Mouse (Mus musculus) midbrain, embryonic 14.5 days (tissue): ENCODE results near the gene Gyg. TPM values are rescaled to one million over a fixed set of nuclear protein-coding genes. Genes with fewer than 3 reads are reported as not detected.

Experiments used
- ATAC-seq: fragments of 200-750 bp; cut with Nextera tagmentation; 2 replicates; pipeline ENCODE4 v1.8.0; 2017; ENCODE audit warnings: moderate number of reproducible peaks, moderate library complexity; ENCODE audit not compliant: low FRiP score, low TSS enrichment
- DNase-seq: peaks from one replicate; pipeline ENCODE4 v3.0.0-alpha.2; 2015
- H3K27ac ChIP-seq: fragments of 300-500 bp; sonication (generic); replicated peaks from 2 replicates; pipeline ENCODE4 v1.5.1; 2014; ENCODE audit warnings: mild to moderate bottlenecking, low read depth, low read length, moderate library complexity
- H3K27me3 ChIP-seq: fragments of 300-500 bp; sonication (generic); 2 replicates; pipeline ENCODE4 v1.6.1; 2014; ENCODE audit warnings: low read length, control low read depth, mixed read lengths; ENCODE audit not compliant: control insufficient read depth, insufficient read depth
- H3K36me3 ChIP-seq: fragments of 300-500 bp; sonication (generic); 2 replicates; pipeline ENCODE4 v1.6.1; 2014; ENCODE audit warnings: low read length, control low read depth; ENCODE audit not compliant: control insufficient read depth, insufficient read depth
- H3K4me1 ChIP-seq: fragments of 300-500 bp; sonication (generic); 2 replicates; pipeline ENCODE4 v1.6.1; 2014; ENCODE audit warnings: mild to moderate bottlenecking, antibody characterized with exemption, low read length, control low read depth; ENCODE audit not compliant: control insufficient read depth, insufficient read depth
- H3K4me2 ChIP-seq: fragments of 300-500 bp; sonication (generic); 2 replicates; pipeline ENCODE4 v1.6.1; 2014; ENCODE audit warnings: mild to moderate bottlenecking, low read length, moderate library complexity
- H3K4me3 ChIP-seq: fragments of 300-500 bp; sonication (generic); replicated peaks from 2 replicates; pipeline ENCODE4 v1.5.1; 2014; ENCODE audit warnings: low read depth, low read length
- H3K9ac ChIP-seq: fragments of 300-500 bp; sonication (generic); replicated peaks from 2 replicates; pipeline ENCODE4 v1.6.1; 2014; ENCODE audit warnings: mild to moderate bottlenecking, low read length, moderate library complexity
- H3K9me3 ChIP-seq: fragments of 300-500 bp; sonication (generic); 2 replicates; pipeline ENCODE4 v1.6.1; 2016; ENCODE audit warnings: low read length, control low read depth, mixed read lengths; ENCODE audit not compliant: control insufficient read depth
- WGBS: fragments of 180-500 bp; shearing (Covaris S2); extraction: QIAGEN DNeasy Blood & Tissue Kit; methylation state at CpG from one replicate; pipeline ENCODE4 v1.1.7; 2014; 5-methylcytosine and 5-hydroxymethylcytosine counted together
- polyA plus RNA-seq: library from polyadenylated mRNA; unstranded; fragments of >200 nt; fragmentation: Nextera tagmentation; extraction: Ambion mirVana; gene quantifications from 2 replicates; pipeline ENCODE4 v1.2.1, GENCODE M21; 2014

The Gyg gene
- polyA plus RNA-seq, 1 experiment from 2014 or later: 46.0 TPM

DNA sequence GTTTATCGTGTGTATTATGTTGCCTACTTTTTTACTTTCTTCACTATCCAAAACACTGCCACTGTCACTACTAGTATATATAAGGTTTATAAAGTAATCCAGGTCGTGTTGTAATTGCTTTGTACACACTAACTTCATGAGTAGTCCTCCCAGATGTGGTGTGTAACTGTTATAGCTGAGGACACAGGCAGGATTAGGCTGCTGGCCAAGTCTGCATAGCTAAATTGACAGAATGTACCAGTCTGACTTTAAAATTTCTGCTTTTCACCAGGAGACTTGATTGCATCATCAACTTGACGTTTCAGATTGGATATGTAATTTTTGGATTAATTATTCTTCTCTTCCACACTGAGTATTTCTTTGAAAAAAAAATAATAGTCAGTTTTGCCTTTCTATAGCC, 51.3 kb downstream of the Gyg start:
- Histone ChIP-seq H3K36me3 (peaks cover 14% of the 10 kb centered on the region), H3K27me3 (no peaks in the 10 kb centered on the region), H3K4me2 (no peak overlapping the region), H3K9ac (no peak overlapping the region), H3K9me3 (no peaks in the 10 kb centered on the region), H3K27ac (no peak overlapping the region), H3K4me3 (no peak overlapping the region), H3K4me1 (no peaks in the 10 kb centered on the region)
- WGBS: 84% methylated on average over 3 of the region's 3 CpGs
- no peak for DNase-seq
- no peak for ATAC-seq

GRCm38 (mm10) chr3:20082161-20082560, 73.0 kb downstream of the Gyg start:
- no peak for ATAC-seq
- Histone ChIP-seq H3K27ac (no peak overlapping the region), H3K27me3 (no peaks in the 10 kb centered on the region), H3K4me1 (no peaks in the 10 kb centered on the region), H3K9ac (no peak overlapping the region), H3K4me2 (no peak overlapping the region), H3K36me3 (peaks cover 36% of the 10 kb centered on the region), H3K9me3 (no peaks in the 10 kb centered on the region), H3K4me3 (no peak overlapping the region)
- DNase-seq: no peak
- WGBS: 90% methylated on average over 3 of the region's 3 CpGs

- H3K4me2 ChIP-seq: no peak overlapping the region
- no peak for ATAC-seq
- no peaks in the 10 kb centered on the region for H3K9me3 ChIP-seq
- no peak overlapping the region for H3K27ac ChIP-seq
- H3K4me3 ChIP-seq: no peak overlapping the region
- H3K4me1 ChIP-seq: no peaks in the 10 kb centered on the region
- H3K9ac ChIP-seq: no peak overlapping the region
- 88% methylated on average over 11 of the region's 11 CpGs for WGBS
- H3K27me3 ChIP-seq: no peaks in the 10 kb centered on the region
- peak; percentile 2 for DNase-seq
- peaks cover 33% of the 10 kb centered on the region for H3K36me3 ChIP-seq
These were observed 78.7 kb downstream of the Gyg start for GRCm38 (mm10) chr3:20076145-20077053.

Other genes starting within 250 kb of the Gyg start
- gene Cp, start 198.3 kb downstream of the Gyg start, polyA plus RNA-seq: 3.0 and 12.9 TPM in 2 replicates
- gene Hps3, start 120.0 kb downstream of the Gyg start, polyA plus RNA-seq: 11.1 and 14.3 TPM in 2 replicates
- gene Hltf, start 97.5 kb downstream of the Gyg start, polyA plus RNA-seq: 22.7 and 29.1 TPM in 2 replicates
- 0.14 TPM in 1 of 2 replicates, not detected in the other for gene Cpa3, start 86.9 kb upstream of the Gyg start, polyA plus RNA-seq
- gene Cpb1, start 120.4 kb upstream of the Gyg start, polyA plus RNA-seq: 0.08 TPM in 1 of 2 replicates, not detected in the other
- not detected in 2 replicates for gene Agtr1b, start 211.9 kb upstream of the Gyg start, polyA plus RNA-seq